Mouse (Mus musculus): ENCODE results near the gene Spop.

GRCm38 (mm10) chr11:95490104-95490503 is 76.2 kb downstream of the Spop start:
- TF ChIP-seq CTCF (IDR thresholded peaks at IDR 0.05; ENCODE audit: low read depth, low read length) (no peak), POLR2A (IDR thresholded peaks at IDR 0.05; ENCODE audit: borderline replicate concordance, low read depth, low read length) (no peak)

Measured in bone marrow macrophage, adult 2 months (primary cell).